Mouse (Mus musculus): Measurements from ENCODE around the gene Gm28051. TPM values are rescaled to one million over a fixed set of nuclear protein-coding genes. Genes with fewer than 3 reads are reported as not detected.

Gm28051 gene
- total RNA-seq, 2 experiments from 2014 or later, result not detected

Other genes with a start within 250 kb of the Gm28051 start
- gene Chga, start 202.8 kb downstream of the Gm28051 start, total RNA-seq (2015), result not detected in 2 replicates
- not detected in 2 replicates for gene Chga, start 202.8 kb downstream of the Gm28051 start, total RNA-seq (2017)
- 10.4 and 10.7 TPM in 2 replicates for gene Itpk1, start 52.8 kb downstream of the Gm28051 start, total RNA-seq (2015)
- gene Itpk1, start 52.8 kb downstream of the Gm28051 start, total RNA-seq (2017), result 14.0 and 16.6 TPM in 2 replicates
- gene Moap1, start 14.1 kb downstream of the Gm28051 start, total RNA-seq (2015), result 7.1 and 10.4 TPM in 2 replicates
- gene Moap1, start 14.1 kb downstream of the Gm28051 start, total RNA-seq (2017), result 9.9 and 12.2 TPM in 2 replicates
- 13.4 and 13.9 TPM in 2 replicates for gene Tmem251, start 14.0 kb downstream of the Gm28051 start, total RNA-seq (2015)
- 9.7 and 11.4 TPM in 2 replicates for gene Tmem251, start 14.0 kb downstream of the Gm28051 start, total RNA-seq (2017)
- gene Gon7, start within 50 bp of the Gm28051 start, total RNA-seq (2015), result 22.2 and 26.1 TPM in 2 replicates
- gene Gon7, start within 50 bp of the Gm28051 start, total RNA-seq (2017), result 14.0 and 29.9 TPM in 2 replicates
- 15.8 and 21.5 TPM in 2 replicates for gene Ubr7, start 202 bp upstream of the Gm28051 start, total RNA-seq (2015)
- 29.5 and 37.3 TPM in 2 replicates for gene Ubr7, start 202 bp upstream of the Gm28051 start, total RNA-seq (2017)
- gene Gm20604, start 907 bp upstream of the Gm28051 start, total RNA-seq (2015), result 10.0 and 10.6 TPM in 2 replicates
- 3.3 and 5.4 TPM in 2 replicates for gene Gm20604, start 907 bp upstream of the Gm28051 start, total RNA-seq (2017)
- gene Btbd7, start 120.7 kb upstream of the Gm28051 start, total RNA-seq (2015), result 22.4 and 27.8 TPM in 2 replicates
- 26.7 and 27.2 TPM in 2 replicates for gene Btbd7, start 120.7 kb upstream of the Gm28051 start, total RNA-seq (2017)
- gene Cox8c, start 141.6 kb upstream of the Gm28051 start, total RNA-seq (2015), result not detected in 2 replicates
- not detected in 2 replicates for gene Cox8c, start 141.6 kb upstream of the Gm28051 start, total RNA-seq (2017)
- not detected in 2 replicates for gene Unc79, start 191.1 kb upstream of the Gm28051 start, total RNA-seq (2015)
- gene Unc79, start 191.1 kb upstream of the Gm28051 start, total RNA-seq (2017), result not detected in 2 replicates